Mouse (Mus musculus): ENCODE results near the gene Cnbd2.

DNA sequence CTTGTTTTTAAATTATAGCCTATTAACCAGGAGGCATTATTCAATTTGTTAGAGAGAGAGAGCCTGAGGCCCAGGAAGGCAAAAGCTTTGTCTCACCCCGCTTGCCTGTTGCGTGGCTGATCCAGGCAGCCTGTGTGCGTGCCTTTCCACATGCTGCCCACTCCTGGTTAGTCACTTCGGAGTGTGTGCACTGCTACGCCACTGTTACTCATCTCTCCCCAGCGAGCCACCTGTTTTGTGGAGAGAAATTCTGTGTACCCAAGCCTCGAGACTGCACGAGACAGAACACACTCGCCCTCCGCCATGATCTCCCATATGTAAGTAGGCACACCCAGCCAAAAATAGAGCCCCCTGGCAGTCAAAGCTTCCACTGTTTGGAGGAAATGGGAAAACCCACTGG, 67.8 kb downstream of the Cnbd2 start:
- no peak for TF ChIP-seq CTCF (IDR thresholded peaks at IDR 0.05; ENCODE audit: borderline replicate concordance, extremely low read depth, insufficient read depth, insufficient read length)
- no peak for TF ChIP-seq POLR2A (IDR thresholded peaks at IDR 0.05; ENCODE audit: borderline replicate concordance, extremely low read depth, insufficient read depth, insufficient read length, poor library complexity, severe bottlenecking)
